Mouse (Mus musculus): Measurements from ENCODE around the gene Gm20822.
"Not testable (repeated sequence)": the region's sequence is repeated elsewhere in the genome, so short reads cannot be mapped to it uniquely, and the experiment has no call there.

Gene Gm20822

DNA sequence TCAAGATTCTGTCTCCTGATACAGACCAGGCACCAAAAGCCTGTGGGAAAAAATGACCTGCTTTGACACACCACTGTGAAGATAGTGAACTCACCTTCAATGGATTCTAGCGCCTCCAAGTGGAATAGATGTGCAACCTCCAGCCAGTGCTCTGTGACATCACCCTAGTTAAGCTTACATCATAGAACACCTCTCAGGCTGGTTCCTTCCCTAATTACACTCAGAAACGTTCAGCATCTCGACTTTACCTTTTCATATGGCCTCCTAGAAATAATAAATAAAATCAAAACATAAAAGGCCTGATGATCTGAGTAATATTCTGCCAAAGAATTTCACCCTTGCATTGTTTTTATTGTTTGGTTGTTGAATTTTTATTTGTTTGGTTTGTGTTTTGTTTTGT, at the start of gene Gm20822:
Gene Gm20822, minus strand, starts transcription at position 101 of the 400 bp plus-strand sequence.
- DNase-seq (ENCODE audit: low read depth) = not testable (repeated sequence)
